8 mouse cellular contexts compared by ENCODE assay signal in the genomic region with DNA sequence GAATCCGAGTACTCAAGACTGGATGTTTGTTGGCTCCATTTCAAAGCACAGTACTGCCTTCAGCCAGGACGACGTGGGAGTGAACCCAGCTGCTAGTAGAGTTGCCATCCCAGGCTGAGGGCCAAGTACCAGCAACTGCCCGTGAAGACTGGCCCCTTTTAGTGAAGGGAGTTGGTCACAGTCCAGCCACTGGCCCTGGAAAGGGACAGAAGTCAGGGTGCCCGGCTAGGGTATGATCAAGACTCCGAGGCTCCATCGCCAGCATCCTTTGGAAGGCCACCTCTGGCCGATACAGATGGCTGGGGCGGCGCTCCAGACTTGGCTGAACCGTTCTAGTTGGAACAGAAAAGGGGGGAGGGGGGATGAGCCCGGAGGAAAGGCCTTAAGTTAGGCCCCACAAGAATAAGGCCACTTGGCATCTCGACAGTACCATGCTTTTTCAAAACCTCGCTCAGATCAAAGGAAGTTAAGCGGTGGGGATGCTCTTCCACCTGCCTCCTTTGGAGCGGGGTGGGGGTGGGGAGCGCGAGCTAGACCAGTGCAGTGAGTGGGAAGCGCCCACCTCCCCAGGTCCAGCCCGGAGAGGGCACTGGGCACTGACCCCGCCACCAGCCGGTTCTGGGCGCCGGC. TPM values are rescaled to one million over a fixed set of nuclear protein-coding genes. Genes with fewer than 3 reads are reported as not detected.
A peak's percentile ranks its signal among the peaks of the same experiment; 100 is the strongest.
DNase-seq lines count a peak whose midpoint lies in the region; ATAC-seq and TF ChIP-seq lines count a peak whose summit lies in the region.

No protein-coding gene starts in this region.

- H3K27me3 ChIP-seq in C2C12 (ENCODE audit: control insufficient read depth, insufficient read depth, insufficient read length) = no peaks in the 10 kb centered on the region
- no peaks in the 10 kb centered on the region for H3K27me3 ChIP-seq in embryonic facial prominence, embryonic 12.5 days
- no peaks in the 10 kb centered on the region for H3K27me3 ChIP-seq in heart, adult 2 months (ENCODE audit: control insufficient read depth, insufficient read depth, low read length)
- H3K27me3 ChIP-seq in kidney, adult 2 months (replicated peaks; ENCODE audit: control insufficient read depth, insufficient read depth, low read length) = no peaks in the 10 kb centered on the region
- no peaks in the 10 kb centered on the region; the same call in 1 of the 2 replicates for H3K27me3 ChIP-seq in limb, embryonic 11.5 days (ENCODE audit: control insufficient read depth, insufficient read depth, low read length)
- H3K27me3 ChIP-seq in midbrain, postnatal 0 days (ENCODE audit: insufficient read depth, low read length) = no peaks in the 10 kb centered on the region

- no peak for TF ChIP-seq CTCF in C2C12 (IDR thresholded peaks at IDR 0.05; ENCODE audit: control insufficient read depth, insufficient read depth, insufficient read length)
- no peak for TF ChIP-seq CTCF in heart, adult 2 months (IDR thresholded peaks at IDR 0.05)
- TF ChIP-seq CTCF in kidney, adult 2 months (conservative IDR thresholded peaks at IDR 0.05; ENCODE audit: insufficient read depth, insufficient read length, low read depth, low read length) = no peak
- TF ChIP-seq CTCF in midbrain, postnatal 0 days (IDR thresholded peaks at IDR 0.05) = no peak

- H3K4me1 ChIP-seq in embryonic facial prominence, embryonic 12.5 days = peaks cover 22% of the 10 kb centered on the region
- H3K4me1 ChIP-seq in heart, adult 2 months (ENCODE audit: control insufficient read depth, insufficient read depth, low read length) = peaks cover 4% of the 10 kb centered on the region
- H3K4me1 ChIP-seq in kidney, adult 2 months (ENCODE audit: control insufficient read depth, insufficient read depth, low read length) = peaks cover 9% of the 10 kb centered on the region
- H3K4me1 ChIP-seq in limb, embryonic 11.5 days (ENCODE audit: control insufficient read depth, insufficient read depth, low read length) = peaks cover 17% of the 10 kb centered on the region
- peaks cover 13% of the 10 kb centered on the region for H3K4me1 ChIP-seq in midbrain, postnatal 0 days (ENCODE audit: insufficient read depth, low read length)

- H3K4me2 ChIP-seq in embryonic facial prominence, embryonic 12.5 days (replicated peaks) = peak overlapping the region; percentile 86
- H3K4me2 ChIP-seq in limb, embryonic 11.5 days (ENCODE audit: low read depth, severe bottlenecking) = peak overlapping the region; percentile 64
- peak overlapping the region; percentile 85 for H3K4me2 ChIP-seq in midbrain, postnatal 0 days (ENCODE audit: low read depth, low read length, poor library complexity, severe bottlenecking)

- TF ChIP-seq EP300 in heart, adult 2 months (IDR thresholded peaks at IDR 0.05; ENCODE audit: insufficient read depth, low read depth, low read length) = no peak

- intact Hi-C loops in heart, adult 2 months (cut with DNase I) = loop anchor here (1.0 to 10.0 kb wide), 4 partner anchors 88 to 215 kb away; a partner anchor contains a TSS

- H3K36me3 ChIP-seq in C2C12 (ENCODE audit: control insufficient read depth, insufficient read depth) = peaks cover 28% of the 10 kb centered on the region
- peaks cover 21% of the 10 kb centered on the region for H3K36me3 ChIP-seq in embryonic facial prominence, embryonic 12.5 days
- H3K36me3 ChIP-seq in heart, adult 2 months (ENCODE audit: control insufficient read depth, insufficient read depth, low read length) = no peaks in the 10 kb centered on the region; the same call in 1 of the 2 replicates
- 0 out of 2 replicates have a peak, but pooled peaks cover 2% of the 10 kb centered on the region for H3K36me3 ChIP-seq in kidney, adult 2 months (ENCODE audit: control insufficient read depth, insufficient read depth, low read length)
- no peaks in the 10 kb centered on the region for H3K36me3 ChIP-seq in limb, embryonic 11.5 days (ENCODE audit: control insufficient read depth, insufficient read depth, low read length)
- H3K36me3 ChIP-seq in midbrain, postnatal 0 days (ENCODE audit: insufficient read depth, low read length) = peaks cover 18% of the 10 kb centered on the region

- peak overlapping the region; percentile 89 for H3K4me3 ChIP-seq in C2C12 (ENCODE audit: insufficient read depth, poor library complexity, severe bottlenecking)
- peak overlapping the region; percentile 100 for H3K4me3 ChIP-seq in embryonic facial prominence, embryonic 12.5 days
- H3K4me3 ChIP-seq in heart, adult 2 months = peak overlapping the region; percentile 92
- peak overlapping the region; percentile 92 for H3K4me3 ChIP-seq in kidney, adult 2 months (ENCODE audit: insufficient read depth, low read depth, low read length)
- H3K4me3 ChIP-seq in limb, embryonic 11.5 days (ENCODE audit: low read depth, low read length) = peak overlapping the region; percentile 98
- peak overlapping the region; percentile 92 for H3K4me3 ChIP-seq in midbrain, postnatal 0 days (ENCODE audit: low read depth, low read length)

- H3ac ChIP-seq in C2C12 (ENCODE audit: control insufficient read depth, insufficient read length, low read depth) = peak overlapping the region; percentile 94

- peak overlapping the region; percentile 93 for H3K9ac ChIP-seq in embryonic facial prominence, embryonic 12.5 days
- H3K9ac ChIP-seq in heart, adult 2 months (ENCODE audit: low read depth, low read length) = peak overlapping the region; percentile 99
- peak overlapping the region; percentile 86 for H3K9ac ChIP-seq in limb, embryonic 11.5 days (ENCODE audit: low read length)
- peak overlapping the region; percentile 87 for H3K9ac ChIP-seq in midbrain, postnatal 0 days (replicated peaks; ENCODE audit: low read length, poor library complexity, severe bottlenecking)

- ATAC-seq in embryonic facial prominence, embryonic 12.5 days (ENCODE audit: insufficient number of reproducible peaks, insufficient read depth, low FRiP score, low TSS enrichment) = peak; percentile 54
- ATAC-seq in limb, embryonic 11.5 days (ENCODE audit: insufficient number of reproducible peaks, low FRiP score, low TSS enrichment, low read depth) = peak; percentile 61
- ATAC-seq in midbrain, postnatal 0 days (ENCODE audit: low FRiP score) = peak; percentile 58

- no peaks in the 10 kb centered on the region for H3K9me3 ChIP-seq in embryonic facial prominence, embryonic 12.5 days
- H3K9me3 ChIP-seq in limb, embryonic 11.5 days (ENCODE audit: control insufficient read depth, low read length) = no peaks in the 10 kb centered on the region
- no peaks in the 10 kb centered on the region for H3K9me3 ChIP-seq in midbrain, postnatal 0 days (ENCODE audit: low read length)

- WGBS in embryonic facial prominence, embryonic 12.5 days = 2% methylated on average over 24 of the region's 24 CpGs
- 1% methylated on average over 24 of the region's 24 CpGs for WGBS in heart, adult 2 months
- WGBS in kidney, adult 2 months = 1% methylated on average over 24 of the region's 24 CpGs
- WGBS in limb, embryonic 11.5 days = 5% methylated on average over 23 of the region's 24 CpGs
- 2% methylated on average over 24 of the region's 24 CpGs for WGBS in midbrain, postnatal 0 days

- peaks cover 58% of the 10 kb centered on the region for H3K79me2 ChIP-seq in C2C12 (ENCODE audit: control insufficient read depth, insufficient read depth)
- no peaks in the 10 kb centered on the region for H3K79me2 ChIP-seq in heart, adult 2 months (replicated peaks; ENCODE audit: control insufficient read depth, insufficient read depth, low read length)

- peak; percentile 41 for DNase-seq in adrenal gland, adult 8-10 months
- peak; percentile 50 to 57 for DNase-seq in heart, adult 2 months
- peak; percentile 82 for DNase-seq in kidney, adult 2 months
- DNase-seq in limb, embryonic 11.5 days (ENCODE audit: low spot score) = peak; percentile 44
- peak; percentile 95 for DNase-seq in midbrain, postnatal 0 days (ENCODE audit: low spot score)
- peak; percentile 8 for DNase-seq in thymus, postnatal 25 days

- H3K79me3 ChIP-seq in C2C12 (ENCODE audit: low read depth) = peaks cover 38% of the 10 kb centered on the region

- peak overlapping the region; percentile 91 for H3K27ac ChIP-seq in embryonic facial prominence, embryonic 12.5 days
- peak overlapping the region; percentile 93 for H3K27ac ChIP-seq in heart, adult 2 months
- peak overlapping the region; percentile 65 for H3K27ac ChIP-seq in kidney, adult 2 months (ENCODE audit: insufficient read depth, low read depth, low read length)
- H3K27ac ChIP-seq in limb, embryonic 11.5 days (replicated peaks; ENCODE audit: low read depth, low read length) = peak overlapping the region; percentile 70
- peak overlapping the region; percentile 93 for H3K27ac ChIP-seq in midbrain, postnatal 0 days (ENCODE audit: low read depth, low read length)

- no peak for TF ChIP-seq POLR2A in heart, adult 2 months (IDR thresholded peaks at IDR 0.05; ENCODE audit: insufficient read depth, low read depth, low read length)
- TF ChIP-seq POLR2A in kidney, adult 2 months (IDR thresholded peaks at IDR 0.05; ENCODE audit: low read depth, low read length) = no peak

RNA-seq across cellular contexts. Expression of a gene that starts 0.7 kb away (rescaled TPM):
- 78.9 TPM for polyA plus RNA-seq in C2C12 (2012; fragmentation: generic; extraction: Trizol)
- 10 to 100 TPM; 40.9 to 53.4 (median 43.2) TPM for total RNA-seq in adrenal gland, adult 8-10 months (2022)
- polyA plus RNA-seq in embryonic facial prominence, embryonic 12.5 days (2016; fragmentation: Nextera tagmentation; extraction: Ambion mirVana) = 42.3 and 45.2 TPM in 2 replicates
- 10 to 100 TPM; 21.6 to 22.6 TPM for total RNA-seq in heart, adult 2 months (2021)
- polyA plus RNA-seq in heart, adult 2 months (2012; rRNA removed) = 18.4 and 38.6 TPM in 2 replicates
- 34.3 TPM in 2 replicates for polyA plus RNA-seq in kidney, adult 2 months (2012; rRNA removed)
- polyA plus RNA-seq in limb, embryonic 11.5 days (2014; fragmentation: Nextera tagmentation; extraction: Ambion mirVana) = 46.8 and 47.3 TPM in 2 replicates
- 54.5 and 78.4 TPM in 2 replicates for total RNA-seq in midbrain, postnatal 0 days (2014; rRNA removed)
- 48.9 and 55.7 TPM in 2 replicates for polyA plus RNA-seq in midbrain, postnatal 0 days (2015; fragmentation: Nextera tagmentation; extraction: Ambion mirVana)

RNA-seq across cellular contexts. Expression of a gene that starts 1.2 kb away (rescaled TPM):
- 67.6 TPM for polyA plus RNA-seq in C2C12 (2012; fragmentation: generic; extraction: Trizol)
- total RNA-seq in adrenal gland, adult 8-10 months (2022) = 10 to 100 TPM; 45.1 to 51.4 (median 49.2) TPM
- 62.6 and 62.8 TPM in 2 replicates for polyA plus RNA-seq in embryonic facial prominence, embryonic 12.5 days (2016; fragmentation: Nextera tagmentation; extraction: Ambion mirVana)
- 10 to 100 TPM; 18.6 to 20.4 TPM for total RNA-seq in heart, adult 2 months (2021)
- 26.3 and 28.0 TPM in 2 replicates for polyA plus RNA-seq in heart, adult 2 months (2012; rRNA removed)
- polyA plus RNA-seq in kidney, adult 2 months (2012; rRNA removed) = 57.8 and 69.5 TPM in 2 replicates
- 46.6 and 47.5 TPM in 2 replicates for polyA plus RNA-seq in limb, embryonic 11.5 days (2014; fragmentation: Nextera tagmentation; extraction: Ambion mirVana)
- total RNA-seq in midbrain, postnatal 0 days (2014; rRNA removed) = 163 and 181 TPM in 2 replicates
- polyA plus RNA-seq in midbrain, postnatal 0 days (2015; fragmentation: Nextera tagmentation; extraction: Ambion mirVana) = 135 and 141 TPM in 2 replicates

RNA-seq across cellular contexts. Expression of a gene that starts 12.2 kb away (rescaled TPM):
- 0.04 TPM for polyA plus RNA-seq in C2C12 (2012; fragmentation: generic; extraction: Trizol)
- 1 to 10 TPM; 6.4 to 7.2 (median 6.8) TPM for total RNA-seq in adrenal gland, adult 8-10 months (2022)
- 1.4 and 2.2 TPM in 2 replicates for polyA plus RNA-seq in embryonic facial prominence, embryonic 12.5 days (2016; fragmentation: Nextera tagmentation; extraction: Ambion mirVana)
- total RNA-seq in heart, adult 2 months (2021) = under 1 TPM; 0.23 to 0.34 TPM
- 0.41 and 0.88 TPM in 2 replicates for polyA plus RNA-seq in heart, adult 2 months (2012; rRNA removed)
- 0.27 and 0.33 TPM in 2 replicates for polyA plus RNA-seq in kidney, adult 2 months (2012; rRNA removed)
- 0.43 and 0.81 TPM in 2 replicates for polyA plus RNA-seq in limb, embryonic 11.5 days (2014; fragmentation: Nextera tagmentation; extraction: Ambion mirVana)
- total RNA-seq in midbrain, postnatal 0 days (2014; rRNA removed) = 43.7 and 50.5 TPM in 2 replicates
- 9.4 and 9.5 TPM in 2 replicates for polyA plus RNA-seq in midbrain, postnatal 0 days (2015; fragmentation: Nextera tagmentation; extraction: Ambion mirVana)

RNA-seq across cellular contexts. Expression of a gene that starts 31.0 kb away (rescaled TPM):
- not detected for polyA plus RNA-seq in C2C12 (2012; fragmentation: generic; extraction: Trizol)
- 1 to 10 TPM; 2.9 to 4.3 (median 3.8) TPM for total RNA-seq in adrenal gland, adult 8-10 months (2022)
- 1.5 and 1.9 TPM in 2 replicates for polyA plus RNA-seq in embryonic facial prominence, embryonic 12.5 days (2016; fragmentation: Nextera tagmentation; extraction: Ambion mirVana)
- total RNA-seq in heart, adult 2 months (2021) = not detected
- 0.02 TPM in 1 of 2 replicates, not detected in the other for polyA plus RNA-seq in heart, adult 2 months (2012; rRNA removed)
- polyA plus RNA-seq in kidney, adult 2 months (2012; rRNA removed) = 0.01 TPM in 1 of 2 replicates, not detected in the other
- 0.10 and 0.17 TPM in 2 replicates for polyA plus RNA-seq in limb, embryonic 11.5 days (2014; fragmentation: Nextera tagmentation; extraction: Ambion mirVana)
- total RNA-seq in midbrain, postnatal 0 days (2014; rRNA removed) = 43.4 and 50.1 TPM in 2 replicates
- 14.8 and 15.3 TPM in 2 replicates for polyA plus RNA-seq in midbrain, postnatal 0 days (2015; fragmentation: Nextera tagmentation; extraction: Ambion mirVana)

RNA-seq across cellular contexts. Expression of a gene that starts 47.8 kb away (rescaled TPM):
- 10.9 TPM for polyA plus RNA-seq in C2C12 (2012; fragmentation: generic; extraction: Trizol)
- 10 to 100 TPM; 24.8 to 33.8 (median 28.5) TPM for total RNA-seq in adrenal gland, adult 8-10 months (2022)
- 12.8 and 14.6 TPM in 2 replicates for polyA plus RNA-seq in embryonic facial prominence, embryonic 12.5 days (2016; fragmentation: Nextera tagmentation; extraction: Ambion mirVana)
- total RNA-seq in heart, adult 2 months (2021) = 10 to 100 TPM; 15.3 to 15.7 TPM
- 4.7 and 9.1 TPM in 2 replicates for polyA plus RNA-seq in heart, adult 2 months (2012; rRNA removed)
- 7.5 and 8.9 TPM in 2 replicates for polyA plus RNA-seq in kidney, adult 2 months (2012; rRNA removed)
- 14.1 TPM in 2 replicates for polyA plus RNA-seq in limb, embryonic 11.5 days (2014; fragmentation: Nextera tagmentation; extraction: Ambion mirVana)
- total RNA-seq in midbrain, postnatal 0 days (2014; rRNA removed) = 7.0 and 15.5 TPM in 2 replicates
- 22.1 and 24.7 TPM in 2 replicates for polyA plus RNA-seq in midbrain, postnatal 0 days (2015; fragmentation: Nextera tagmentation; extraction: Ambion mirVana)

Comparison
In these comparisons a context has a peak if more than half of its experiments do, and no peak if none do; other contexts are left out.
1. Peak in every context shown above with its lines: DNase-seq, ATAC-seq, H3K4me3 ChIP-seq and H3K27ac ChIP-seq.
2. DNase-seq: peak in every context shown above with its lines; median percentile 95 in midbrain, postnatal 0 days; 82 in kidney, adult 2 months; 54 in heart, adult 2 months; 44 in limb, embryonic 11.5 days; 41 in adrenal gland, adult 8-10 months; 8 in thymus, postnatal 25 days.